Mouse (Mus musculus): Measurements from ENCODE around the gene Supt3. TPM values are rescaled to one million over a fixed set of nuclear protein-coding genes. Genes with fewer than 3 reads are reported as not detected.

Gene Supt3
- polyA plus RNA-seq, 1 experiment, result not detected

DNA sequence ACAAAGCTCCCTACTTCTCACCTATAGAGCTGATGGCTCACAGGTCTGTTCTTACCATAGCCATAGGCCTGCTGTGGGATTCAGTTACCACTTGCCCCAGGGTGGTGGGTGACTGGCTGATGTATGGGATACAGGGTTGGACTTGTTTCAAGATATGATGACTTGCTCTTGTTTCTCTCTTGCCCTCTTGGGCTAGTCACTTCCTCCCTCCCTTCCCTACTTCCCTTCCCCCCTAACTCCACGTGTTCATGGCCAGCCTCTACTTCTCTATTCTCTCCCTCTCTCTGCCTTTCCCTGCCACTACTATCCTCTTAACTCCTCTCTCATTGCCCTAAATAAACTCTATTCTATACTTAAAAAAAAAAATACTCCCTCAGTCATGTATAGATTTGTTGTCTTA lies 54.2 kb downstream of the Supt3 start:
- no peak for TF ChIP-seq CTCF (IDR thresholded peaks at IDR 0.05; ENCODE audit: insufficient read depth, low read depth, low read length)
- TF ChIP-seq POLR2A (IDR thresholded peaks at IDR 0.05; ENCODE audit: insufficient read depth, low read depth, low read length), result no peak
- 93% methylated on average over 1 of the region's 1 CpGs for WGBS
- H3K4me1 ChIP-seq (ENCODE audit: control insufficient read depth, insufficient read depth, low read length), result no peaks in the 10 kb centered on the region; the same call in 1 of the 2 replicates
- H3K4me3 ChIP-seq (ENCODE audit: insufficient read depth, low read depth, low read length), result no peak overlapping the region
- H3K27ac ChIP-seq (ENCODE audit: insufficient read depth, low read depth, low read length), result no peak overlapping the region

DNA sequence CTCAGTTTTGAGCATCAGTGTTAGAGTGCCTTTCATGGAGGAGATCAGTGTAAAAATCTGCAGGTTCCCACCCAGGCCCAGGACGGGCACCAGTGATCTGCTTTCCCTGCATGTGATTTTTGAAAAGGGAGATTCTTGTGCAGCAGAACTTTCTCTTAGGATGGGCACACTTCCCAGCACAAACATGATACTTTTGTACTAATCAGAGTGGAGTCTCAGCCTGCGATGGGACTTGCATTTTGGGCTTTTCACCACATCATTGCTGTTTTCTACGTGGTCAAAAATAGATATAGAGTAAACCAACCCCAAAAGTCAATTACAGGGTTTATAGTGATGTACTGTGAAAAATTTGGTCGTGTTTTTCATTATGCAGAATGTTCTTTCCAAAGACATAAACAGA lies 65.2 kb downstream of the Supt3 start:
- H3K27ac ChIP-seq (ENCODE audit: insufficient read depth, low read depth, low read length), result peak overlapping the region; percentile 57; the same call in 1 of the 2 replicates
- H3K4me1 ChIP-seq (ENCODE audit: control insufficient read depth, insufficient read depth, low read length), result no peaks in the 10 kb centered on the region
- TF ChIP-seq CTCF (IDR thresholded peaks at IDR 0.05; ENCODE audit: insufficient read depth, low read depth, low read length), result no peak
- no peak for TF ChIP-seq POLR2A (IDR thresholded peaks at IDR 0.05; ENCODE audit: insufficient read depth, low read depth, low read length)
- WGBS, result 20% methylated on average over 4 of the region's 4 CpGs
- no peak overlapping the region for H3K4me3 ChIP-seq (ENCODE audit: insufficient read depth, low read depth, low read length)

DNA sequence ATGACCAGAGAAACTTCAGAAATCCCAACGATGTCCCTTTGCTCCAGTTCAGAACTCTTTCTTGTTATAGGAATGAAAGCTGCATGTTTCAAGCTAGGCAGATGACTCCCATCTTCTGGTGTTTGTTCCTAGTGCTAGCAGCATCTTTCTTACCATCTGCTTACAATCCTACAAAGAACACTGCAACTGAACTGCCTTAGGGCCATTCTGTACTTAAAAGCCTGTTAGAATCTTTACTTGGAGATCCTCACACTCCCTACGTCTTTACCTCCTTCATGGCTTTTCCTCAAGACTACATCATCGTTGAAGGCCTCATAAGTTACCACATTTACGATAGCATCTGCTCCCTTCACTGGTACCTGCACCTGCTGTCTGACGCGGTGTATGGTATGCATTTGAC lies 86.2 kb downstream of the Supt3 start:
- no peaks in the 10 kb centered on the region; the same call in 1 of the 2 replicates for H3K4me1 ChIP-seq (ENCODE audit: control insufficient read depth, insufficient read depth, low read length)
- 95% methylated on average over 6 of the region's 6 CpGs for WGBS
- TF ChIP-seq CTCF (IDR thresholded peaks at IDR 0.05; ENCODE audit: insufficient read depth, low read depth, low read length), result no peak
- TF ChIP-seq POLR2A (IDR thresholded peaks at IDR 0.05; ENCODE audit: insufficient read depth, low read depth, low read length), result no peak
- H3K4me3 ChIP-seq (ENCODE audit: insufficient read depth, low read depth, low read length), result no peak overlapping the region
- no peak overlapping the region for H3K27ac ChIP-seq (ENCODE audit: insufficient read depth, low read depth, low read length)

DNA sequence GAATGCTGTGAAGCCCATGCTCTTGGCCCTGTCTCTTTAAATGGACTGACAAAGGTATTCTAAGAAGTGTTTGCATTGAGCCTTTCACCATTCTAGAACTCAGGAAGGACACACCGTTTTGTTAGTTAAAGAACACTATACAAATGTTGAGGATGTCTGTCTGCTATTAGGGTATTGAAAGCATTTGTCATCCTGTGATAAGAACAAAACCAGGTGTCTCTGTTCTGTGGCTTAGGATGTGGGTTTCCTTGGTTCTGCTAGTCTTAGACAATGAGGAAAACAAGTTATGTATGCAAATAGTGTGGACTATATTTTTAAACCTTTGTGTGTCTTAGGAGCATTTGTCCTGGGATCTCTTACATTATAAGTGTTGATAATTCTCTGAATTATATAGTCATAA lies 116.6 kb downstream of the Supt3 start:
- 68% methylated on average over 1 of the region's 1 CpGs for WGBS
- no peak for TF ChIP-seq CTCF (IDR thresholded peaks at IDR 0.05; ENCODE audit: insufficient read depth, low read depth, low read length)
- no peak for TF ChIP-seq POLR2A (IDR thresholded peaks at IDR 0.05; ENCODE audit: insufficient read depth, low read depth, low read length)

DNA sequence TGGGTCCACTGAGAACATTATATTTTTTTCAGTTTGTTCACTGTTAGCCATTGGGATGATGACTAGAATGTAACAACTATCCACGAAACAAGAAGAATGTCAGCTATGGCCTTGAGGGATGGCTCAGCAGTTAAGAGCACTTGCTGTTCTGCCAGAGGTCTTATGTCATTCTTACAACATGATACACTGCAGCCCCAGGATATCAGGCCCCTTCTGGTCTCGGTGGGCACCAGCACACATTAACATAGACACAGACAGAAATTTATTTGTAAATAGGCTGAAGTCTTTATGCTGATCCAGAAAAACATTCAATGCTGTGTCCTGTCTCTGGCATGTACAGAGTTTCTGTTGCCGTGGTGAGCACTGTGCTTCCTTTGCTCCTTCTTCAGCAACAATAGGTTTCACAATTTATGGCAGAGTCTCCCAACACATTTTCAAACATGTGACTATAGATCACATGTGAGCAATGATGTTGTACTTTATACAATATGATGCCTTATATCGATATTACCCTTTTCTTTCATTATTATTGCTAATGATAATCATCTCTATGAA lies 166.7 kb downstream of the Supt3 start:
- 72% methylated on average over 4 of the region's 4 CpGs for WGBS
- no peak for TF ChIP-seq POLR2A (IDR thresholded peaks at IDR 0.05; ENCODE audit: insufficient read depth, low read depth, low read length)
- TF ChIP-seq CTCF (IDR thresholded peaks at IDR 0.05; ENCODE audit: insufficient read depth, low read depth, low read length), result no peak

More for the DNA sequence above, 116.6 kb downstream of the Supt3 start:
- no peak overlapping the region for H3K4me3 ChIP-seq (ENCODE audit: insufficient read depth, low read depth, low read length)
- no peak overlapping the region for H3K27ac ChIP-seq (ENCODE audit: insufficient read depth, low read depth, low read length)
- H3K4me1 ChIP-seq (ENCODE audit: control insufficient read depth, insufficient read depth, low read length), result no peaks in the 10 kb centered on the region

DNA sequence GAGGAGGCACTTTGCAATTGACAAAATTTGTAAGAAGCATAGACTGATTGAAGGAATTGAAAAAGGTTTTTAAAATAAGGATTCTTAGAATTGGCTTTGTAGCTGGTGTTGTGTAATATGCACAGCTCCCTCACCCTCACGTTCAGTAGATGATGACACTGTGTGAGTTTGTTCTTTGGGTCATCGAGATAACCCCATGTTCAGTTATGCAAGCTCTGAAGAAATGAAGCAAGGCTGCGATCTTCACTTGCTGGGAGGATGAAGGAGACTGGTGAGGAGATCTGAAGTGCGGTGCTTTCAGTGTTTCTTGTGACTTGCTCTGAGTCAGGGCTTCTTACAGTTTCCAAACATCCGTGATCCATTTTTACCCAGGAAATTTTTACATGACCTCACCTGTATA lies 168.4 kb downstream of the Supt3 start:
- TF ChIP-seq CTCF (IDR thresholded peaks at IDR 0.05; ENCODE audit: insufficient read depth, low read depth, low read length) (no peak), POLR2A (IDR thresholded peaks at IDR 0.05; ENCODE audit: insufficient read depth, low read depth, low read length) (no peak)
- no peak overlapping the region for H3K27ac ChIP-seq (ENCODE audit: insufficient read depth, low read depth, low read length)
- WGBS, result 96% methylated on average over 5 of the region's 5 CpGs
- no peaks in the 10 kb centered on the region for H3K4me1 ChIP-seq (ENCODE audit: control insufficient read depth, insufficient read depth, low read length)
- no peak overlapping the region for H3K4me3 ChIP-seq (ENCODE audit: insufficient read depth, low read depth, low read length)

More for the DNA sequence above, 166.7 kb downstream of the Supt3 start:
- Histone ChIP-seq H3K4me3 (ENCODE audit: insufficient read depth, low read depth, low read length) (no peak overlapping the region), H3K4me1 (ENCODE audit: control insufficient read depth, insufficient read depth, low read length) (no peaks in the 10 kb centered on the region), H3K27ac (ENCODE audit: insufficient read depth, low read depth, low read length) (no peak overlapping the region)

DNA sequence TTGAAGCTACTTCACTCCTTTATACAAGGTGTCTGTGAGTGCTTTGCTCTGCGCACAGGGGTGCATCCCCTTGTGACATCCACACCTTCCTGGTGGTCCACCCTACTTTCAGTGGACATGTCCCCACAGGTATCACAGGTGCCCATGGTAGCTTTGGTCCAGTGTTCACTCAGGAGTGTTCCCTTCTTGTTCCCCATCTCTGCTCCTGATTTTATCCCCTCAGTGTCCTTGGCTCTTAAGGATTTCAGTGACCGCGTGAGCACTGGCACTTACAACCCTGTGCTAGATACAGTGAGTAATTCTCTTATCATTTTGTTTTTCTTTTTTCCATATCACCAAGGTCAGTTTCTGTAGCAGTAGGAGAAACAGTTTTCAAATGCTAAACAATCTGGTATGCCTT lies 171.4 kb downstream of the Supt3 start:
- no peaks in the 10 kb centered on the region for H3K4me1 ChIP-seq (ENCODE audit: control insufficient read depth, insufficient read depth, low read length)
- no peak overlapping the region for H3K4me3 ChIP-seq (ENCODE audit: insufficient read depth, low read depth, low read length)
- TF ChIP-seq POLR2A (IDR thresholded peaks at IDR 0.05; ENCODE audit: insufficient read depth, low read depth, low read length) (no peak), CTCF (IDR thresholded peaks at IDR 0.05; ENCODE audit: insufficient read depth, low read depth, low read length) (no peak)
- 96% methylated on average over 3 of the region's 3 CpGs for WGBS
- no peak overlapping the region for H3K27ac ChIP-seq (ENCODE audit: insufficient read depth, low read depth, low read length)

DNA sequence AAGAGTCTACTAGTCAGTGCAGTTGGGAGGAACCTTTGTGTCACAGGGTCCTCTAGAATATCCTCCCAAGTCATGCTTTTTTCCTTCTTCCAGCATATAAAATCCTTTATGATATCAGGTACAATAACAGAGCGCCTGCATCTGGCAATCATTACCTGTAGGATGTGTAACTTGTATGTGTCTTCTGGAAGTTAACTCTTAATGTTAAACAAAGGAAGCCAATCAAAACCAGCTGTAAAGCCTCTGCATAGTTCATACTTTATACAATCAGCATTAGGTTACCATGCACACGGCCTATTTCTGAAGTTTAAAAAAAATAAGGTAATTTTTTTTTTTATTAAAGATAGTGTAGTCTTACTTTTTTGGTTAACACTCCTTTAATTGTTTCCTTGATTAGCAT lies 179.7 kb downstream of the Supt3 start:
- WGBS, result 94% methylated on average over 2 of the region's 2 CpGs
- Histone ChIP-seq H3K4me3 (ENCODE audit: insufficient read depth, low read depth, low read length) (no peak overlapping the region), H3K27ac (ENCODE audit: insufficient read depth, low read depth, low read length) (no peak overlapping the region), H3K4me1 (ENCODE audit: control insufficient read depth, insufficient read depth, low read length) (no peaks in the 10 kb centered on the region)
- TF ChIP-seq CTCF (IDR thresholded peaks at IDR 0.05; ENCODE audit: insufficient read depth, low read depth, low read length), result no peak
- TF ChIP-seq POLR2A (IDR thresholded peaks at IDR 0.05; ENCODE audit: insufficient read depth, low read depth, low read length), result no peak

DNA sequence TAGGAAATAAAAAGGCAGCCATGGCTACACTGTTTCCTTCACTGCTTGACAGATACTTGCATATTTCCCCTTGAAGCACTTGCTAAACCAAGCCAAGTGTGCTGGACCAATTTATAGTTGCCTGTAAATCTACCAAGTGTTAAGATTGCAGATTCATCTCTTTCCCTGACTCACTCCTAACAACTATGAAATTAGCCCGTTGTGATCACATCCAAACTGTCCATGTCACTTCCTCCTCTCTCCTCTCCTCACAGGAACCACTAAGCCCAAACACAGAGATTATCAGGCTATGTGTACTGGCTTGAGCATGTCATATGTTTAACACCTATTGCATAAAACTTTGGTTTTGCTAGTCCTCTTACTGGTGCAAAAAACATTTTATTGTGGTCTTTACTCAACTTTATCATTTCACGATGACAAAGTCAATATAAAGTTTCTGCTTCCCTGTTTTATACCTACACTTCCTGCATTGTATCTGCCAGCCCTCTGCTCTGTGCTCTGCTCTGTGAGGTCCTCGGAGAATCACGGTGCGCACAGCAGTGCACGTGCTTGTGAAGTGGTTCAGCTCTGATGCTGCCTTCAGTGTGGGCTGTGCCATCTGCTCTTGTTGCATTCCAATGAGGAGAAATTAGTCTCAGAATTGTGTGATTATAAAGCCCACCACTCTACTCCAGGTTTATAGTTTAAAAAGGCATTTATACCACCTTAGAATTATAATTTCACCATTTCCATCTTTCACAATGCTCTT lies 186.3 kb downstream of the Supt3 start:
- WGBS, result 79% methylated on average over 6 of the region's 6 CpGs
- Histone ChIP-seq H3K4me1 (ENCODE audit: control insufficient read depth, insufficient read depth, low read length) (no peaks in the 10 kb centered on the region), H3K4me3 (ENCODE audit: insufficient read depth, low read depth, low read length) (no peak overlapping the region), H3K27ac (ENCODE audit: insufficient read depth, low read depth, low read length) (no peak overlapping the region)
- no peak for TF ChIP-seq CTCF (IDR thresholded peaks at IDR 0.05; ENCODE audit: insufficient read depth, low read depth, low read length)
- no peak for TF ChIP-seq POLR2A (IDR thresholded peaks at IDR 0.05; ENCODE audit: insufficient read depth, low read depth, low read length)
